In the genomic region with DNA sequence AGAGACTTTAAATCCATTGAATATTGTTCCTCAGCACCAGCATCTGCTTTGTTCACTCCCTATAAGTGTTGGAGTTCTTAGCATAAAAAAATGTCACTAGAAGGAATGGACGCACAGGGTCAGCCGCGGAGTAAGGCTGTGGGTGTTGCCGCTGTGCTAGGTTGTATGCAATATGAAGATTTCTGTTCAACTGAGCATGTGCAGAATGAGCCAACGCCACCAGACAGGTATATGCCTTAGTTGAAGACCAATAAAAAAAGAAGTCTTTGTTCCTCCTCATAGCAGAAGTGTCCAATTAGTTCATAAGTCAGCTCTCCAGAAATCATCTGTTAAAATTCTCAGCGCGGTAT, we compare ENCODE assay signal across 8 mouse cellular contexts. TPM values are rescaled to one million over a fixed set of nuclear protein-coding genes. Genes with fewer than 3 reads are reported as not detected.
DNase-seq lines count a peak whose midpoint lies in the region; ATAC-seq lines count a peak whose summit lies in the region.

No protein-coding gene starts in this region.

- WGBS in forebrain, embryonic 10.5 days: 28% methylated on average over 7 of the region's 7 CpGs
- WGBS in limb, embryonic 13.5 days: 23% methylated on average over 7 of the region's 7 CpGs
- WGBS in midbrain, embryonic 12.5 days: 25% methylated on average over 7 of the region's 7 CpGs

- peak overlapping the region; percentile 65 for H3K4me3 ChIP-seq in forebrain, embryonic 10.5 days
- H3K4me3 ChIP-seq in limb, embryonic 13.5 days: peak overlapping the region; percentile 60
- peak overlapping the region; percentile 59 for H3K4me3 ChIP-seq in midbrain, embryonic 12.5 days

- H3K4me1 ChIP-seq in forebrain, embryonic 10.5 days: no peaks in the 10 kb centered on the region
- no peaks in the 10 kb centered on the region for H3K4me1 ChIP-seq in limb, embryonic 13.5 days
- H3K4me1 ChIP-seq in midbrain, embryonic 12.5 days: 0 out of 2 replicates have a peak, but pooled peaks cover 4% of the 10 kb centered on the region

- peak; percentile 8 to 17 for DNase-seq in heart, adult 18-20 months
- no peak for DNase-seq in heart, adult 9 months (ENCODE audit: low spot score in 2 of 2)
- DNase-seq in T-cell, adult 2 months (ENCODE audit: low spot score): peak; percentile 2
- no peak for DNase-seq in forebrain, embryonic 10.5 days (ENCODE audit: extremely low spot score, low spot score)
- peak; percentile 37 for DNase-seq in induced T-regulatory cell, adult 2 months (ENCODE audit: low read depth)
- DNase-seq in natural killer cell, adult 2 months (ENCODE audit: low spot score in 2 of 2): no peak

- no peak for ATAC-seq in limb, embryonic 13.5 days (ENCODE audit: low FRiP score, low read depth)
- ATAC-seq in midbrain, embryonic 12.5 days (ENCODE audit: low FRiP score, low read depth): peak; percentile 14; the same call in 1 of the 2 replicates

- peak overlapping the region; percentile 64; the same call in 1 of the 2 replicates for H3K9ac ChIP-seq in limb, embryonic 13.5 days
- H3K9ac ChIP-seq in midbrain, embryonic 12.5 days (replicated peaks): peak overlapping the region; percentile 43; the same call in 1 of the 2 replicates

- H3K4me2 ChIP-seq in limb, embryonic 13.5 days (replicated peaks): peak overlapping the region; percentile 63
- H3K4me2 ChIP-seq in midbrain, embryonic 12.5 days (replicated peaks): peak overlapping the region; percentile 51

- no peaks in the 10 kb centered on the region for H3K36me3 ChIP-seq in forebrain, embryonic 10.5 days (replicated peaks)
- H3K36me3 ChIP-seq in limb, embryonic 13.5 days: no peaks in the 10 kb centered on the region
- no peaks in the 10 kb centered on the region for H3K36me3 ChIP-seq in midbrain, embryonic 12.5 days

- H3K27me3 ChIP-seq in forebrain, embryonic 10.5 days (ENCODE audit: poor library complexity, severe bottlenecking): no peaks in the 10 kb centered on the region
- no peaks in the 10 kb centered on the region for H3K27me3 ChIP-seq in limb, embryonic 13.5 days
- no peaks in the 10 kb centered on the region for H3K27me3 ChIP-seq in midbrain, embryonic 12.5 days

- peak overlapping the region; percentile 92 for H3K27ac ChIP-seq in forebrain, embryonic 10.5 days
- peak overlapping the region; percentile 70; the same call in 1 of the 2 replicates for H3K27ac ChIP-seq in limb, embryonic 13.5 days
- H3K27ac ChIP-seq in midbrain, embryonic 12.5 days (replicated peaks): peak overlapping the region; percentile 83

- H3K9me3 ChIP-seq in forebrain, embryonic 10.5 days: no peaks in the 10 kb centered on the region; the same call in 1 of the 2 replicates
- no peaks in the 10 kb centered on the region for H3K9me3 ChIP-seq in limb, embryonic 13.5 days
- no peaks in the 10 kb centered on the region for H3K9me3 ChIP-seq in midbrain, embryonic 12.5 days

RNA-seq across cellular contexts. Expression of a gene that starts 3.7 kb away (rescaled TPM):
- total RNA-seq in heart, adult 18-20 months (2021): 10 to 100 TPM; 13.3 to 13.7 TPM
- 11.6 and 12.3 TPM in 2 replicates for polyA plus RNA-seq in forebrain, embryonic 10.5 days (2016; fragmentation: Nextera tagmentation; extraction: Ambion mirVana)
- polyA plus RNA-seq in limb, embryonic 13.5 days (2015; fragmentation: Nextera tagmentation; extraction: Ambion mirVana): 20.4 and 20.6 TPM in 2 replicates
- polyA plus RNA-seq in midbrain, embryonic 12.5 days (2016; fragmentation: Nextera tagmentation; extraction: Ambion mirVana): 23.5 and 25.2 TPM in 2 replicates

Comparison
In these comparisons a context has a peak if more than half of its experiments do, and no peak if none do; other contexts are left out.
1. DNase-seq: peak in heart, adult 18-20 months (2 of 2), T-cell, adult 2 months (single experiment) and induced T-regulatory cell, adult 2 months (single experiment); none in heart, adult 9 months (0 of 2), forebrain, embryonic 10.5 days (single experiment) and natural killer cell, adult 2 months (0 of 2).
2. Peak in every context shown above with its lines, with median percentiles within 50 percentile points of each other: H3K27ac ChIP-seq and H3K4me3 ChIP-seq.